In the genomic region with DNA sequence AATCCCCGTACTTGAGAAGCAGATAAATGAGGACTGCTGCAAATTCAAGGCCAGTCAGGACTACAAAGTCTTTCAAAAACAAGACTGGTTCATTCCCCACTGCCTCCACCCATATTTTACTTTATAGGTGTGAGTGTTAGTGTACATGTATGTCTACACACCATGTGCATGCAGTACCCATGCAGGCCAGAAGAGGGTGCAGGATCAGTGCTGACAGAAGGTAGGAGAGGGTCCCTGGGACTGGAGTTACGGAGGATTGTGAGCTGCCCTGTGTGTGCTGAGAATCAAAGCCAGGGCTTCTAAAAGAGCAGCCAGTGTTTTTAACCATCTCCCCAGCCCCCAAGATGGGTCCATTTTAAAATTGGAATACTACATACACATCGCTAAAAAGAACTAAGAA, we compare ENCODE assay signal across 9 mouse cellular contexts. TPM values are rescaled to one million over a fixed set of nuclear protein-coding genes. Genes with fewer than 3 reads are reported as not detected.
DNase-seq lines count a peak whose midpoint lies in the region; ATAC-seq lines count a peak whose summit lies in the region.
"Had no signal": no experiment of that assay in that cellular context is flagged by ENCODE, and none has a peak within 500 bp of the region (broad histone marks: within the 10 kb centered on the region; RNA-seq: fewer than 3 reads in every experiment).

No protein-coding gene starts in this region.

- H3K4me1 ChIP-seq in midbrain, embryonic 13.5 days (replicated peaks) = no peaks in the 10 kb centered on the region
- H3K4me1 ChIP-seq: neural tube, embryonic 12.5 days had no signal

- ATAC-seq in granulocyte monocyte progenitor cell, adult 5-6 weeks (replicated peaks; ENCODE audit: poor library complexity, severe bottlenecking) = peak; percentile 52
- no peak for ATAC-seq in midbrain, embryonic 13.5 days

- H3K36me3 ChIP-seq in midbrain, embryonic 13.5 days = peaks cover 19% of the 10 kb centered on the region

- 75% methylated on average over 3 of the region's 3 CpGs for WGBS in midbrain, embryonic 13.5 days

- no peak overlapping the region for H3K27ac ChIP-seq in midbrain, embryonic 13.5 days
- H3K27ac ChIP-seq: neural tube, embryonic 12.5 days had no signal

- no peaks in the 10 kb centered on the region for H3K9me3 ChIP-seq in midbrain, embryonic 13.5 days
- H3K9me3 ChIP-seq: neural tube, embryonic 12.5 days had no signal

- no peaks in the 10 kb centered on the region for H3K27me3 ChIP-seq in midbrain, embryonic 13.5 days
- H3K27me3 ChIP-seq: neural tube, embryonic 12.5 days had no signal

- DNase-seq in gastrocnemius, postnatal 10 days = peak; percentile 51
- DNase-seq in gastrocnemius, adult 8-10 months (ENCODE audit: low spot score in 2 of 2) = no peak
- DNase-seq in right cerebral cortex, postnatal 14 days = peak; percentile 61
- no peak for DNase-seq in right cerebral cortex, postnatal 25 days
- peak; percentile 68 for DNase-seq in thymus, postnatal 25 days
- no peak for DNase-seq in adrenal gland, adult 8-10 months

- H3K9ac ChIP-seq in midbrain, embryonic 13.5 days (replicated peaks) = no peak overlapping the region
- H3K9ac ChIP-seq: neural tube, embryonic 12.5 days had no signal

- no peak overlapping the region for H3K4me3 ChIP-seq in midbrain, embryonic 13.5 days (replicated peaks)
- H3K4me3 ChIP-seq: neural tube, embryonic 12.5 days had no signal

- no peak overlapping the region for H3K4me2 ChIP-seq in midbrain, embryonic 13.5 days (replicated peaks)
- H3K4me2 ChIP-seq: neural tube, embryonic 12.5 days had no signal

RNA-seq across cellular contexts. Expression of a gene that starts 8.4 kb away (rescaled TPM):
- total RNA-seq in gastrocnemius, postnatal 10 days (2021) = 100 to 1,000 TPM; 179 to 199 TPM
- 100 to 1,000 TPM; 163 to 176 (median 172) TPM for total RNA-seq in gastrocnemius, adult 8-10 months (2022)
- 112 and 155 TPM in 2 replicates for total RNA-seq in granulocyte monocyte progenitor cell, adult 5-6 weeks (2014; fragmentation: Nextera tagmentation)
- 49.7 and 50.5 TPM in 2 replicates for total RNA-seq in granulocyte monocyte progenitor cell, adult 5-6 weeks (2017)
- 100 to 1,000 TPM; 175 to 197 (median 191) TPM for total RNA-seq in adrenal gland, adult 8-10 months (2022)
- polyA plus RNA-seq in midbrain, embryonic 13.5 days (2015; fragmentation: Nextera tagmentation; extraction: Ambion mirVana) = 298 and 301 TPM in 2 replicates

RNA-seq across cellular contexts. Expression of a gene that starts 21.0 kb away (rescaled TPM):
- 10 to 100 TPM; 10.6 to 15.8 TPM for total RNA-seq in gastrocnemius, postnatal 10 days (2021)
- total RNA-seq in gastrocnemius, adult 8-10 months (2022) = 10 to 100 TPM in 2 of 4 experiments, 1 to 10 TPM in 2; 5.9 to 14.3 (median 9.0) TPM
- 4.6 and 11.6 TPM in 2 replicates for total RNA-seq in granulocyte monocyte progenitor cell, adult 5-6 weeks (2014; fragmentation: Nextera tagmentation)
- not detected in 2 replicates for total RNA-seq in granulocyte monocyte progenitor cell, adult 5-6 weeks (2017)
- total RNA-seq in adrenal gland, adult 8-10 months (2022) = 10 to 100 TPM; 19.9 to 23.9 (median 22.1) TPM
- polyA plus RNA-seq in midbrain, embryonic 13.5 days (2015; fragmentation: Nextera tagmentation; extraction: Ambion mirVana) = 9.8 and 11.2 TPM in 2 replicates

RNA-seq across cellular contexts. Expression of a gene that starts 48.4 kb away (rescaled TPM):
- total RNA-seq in gastrocnemius, postnatal 10 days (2021) = 10 to 100 TPM; 28.0 to 64.3 TPM
- total RNA-seq in gastrocnemius, adult 8-10 months (2022) = 100 to 1,000 TPM in 2 of 4 experiments, 10 to 100 TPM in 2; 75.3 to 167 (median 96.4) TPM
- 11.8 and 15.7 TPM in 2 replicates for total RNA-seq in granulocyte monocyte progenitor cell, adult 5-6 weeks (2014; fragmentation: Nextera tagmentation)
- total RNA-seq in granulocyte monocyte progenitor cell, adult 5-6 weeks (2017) = 17.8 and 27.5 TPM in 2 replicates
- total RNA-seq in adrenal gland, adult 8-10 months (2022) = 100 to 1,000 TPM in 3 of 4 experiments, 10 to 100 TPM in 1; 91.8 to 623 (median 239) TPM
- 0.20 TPM in 1 of 2 replicates, not detected in the other for polyA plus RNA-seq in midbrain, embryonic 13.5 days (2015; fragmentation: Nextera tagmentation; extraction: Ambion mirVana)

RNA-seq across cellular contexts. Expression of a gene that starts 49.3 kb away (rescaled TPM):
- total RNA-seq in gastrocnemius, postnatal 10 days (2021) = 10 to 100 TPM; 20.4 to 22.6 TPM
- 10 to 100 TPM; 11.8 to 13.1 (median 12.5) TPM for total RNA-seq in gastrocnemius, adult 8-10 months (2022)
- total RNA-seq in granulocyte monocyte progenitor cell, adult 5-6 weeks (2014; fragmentation: Nextera tagmentation) = 24.7 and 28.9 TPM in 2 replicates
- 13.4 and 13.6 TPM in 2 replicates for total RNA-seq in granulocyte monocyte progenitor cell, adult 5-6 weeks (2017)
- total RNA-seq in adrenal gland, adult 8-10 months (2022) = 10 to 100 TPM; 25.5 to 32.1 (median 28.5) TPM
- 27.1 and 28.0 TPM in 2 replicates for polyA plus RNA-seq in midbrain, embryonic 13.5 days (2015; fragmentation: Nextera tagmentation; extraction: Ambion mirVana)

Comparison
In these comparisons a context has a peak if more than half of its experiments do, and no peak if none do; other contexts are left out.
1. DNase-seq: peak in gastrocnemius, postnatal 10 days (single experiment), right cerebral cortex, postnatal 14 days (single experiment) and thymus, postnatal 25 days (single experiment); none in gastrocnemius, adult 8-10 months (0 of 2), right cerebral cortex, postnatal 25 days (single experiment) and adrenal gland, adult 8-10 months (single experiment).